Mouse (Mus musculus) A20 (cell line): Measurements from ENCODE around the gene Pogz.
A peak's percentile ranks its signal among the peaks of the same experiment; 100 is the strongest.

ENCODE experiments used
- DNase-seq: peaks from one replicate; pipeline ENCODE4 v3.0.0-alpha.2; 2011; ENCODE audit warnings: low read depth, low spot score

The Pogz gene

DNA sequence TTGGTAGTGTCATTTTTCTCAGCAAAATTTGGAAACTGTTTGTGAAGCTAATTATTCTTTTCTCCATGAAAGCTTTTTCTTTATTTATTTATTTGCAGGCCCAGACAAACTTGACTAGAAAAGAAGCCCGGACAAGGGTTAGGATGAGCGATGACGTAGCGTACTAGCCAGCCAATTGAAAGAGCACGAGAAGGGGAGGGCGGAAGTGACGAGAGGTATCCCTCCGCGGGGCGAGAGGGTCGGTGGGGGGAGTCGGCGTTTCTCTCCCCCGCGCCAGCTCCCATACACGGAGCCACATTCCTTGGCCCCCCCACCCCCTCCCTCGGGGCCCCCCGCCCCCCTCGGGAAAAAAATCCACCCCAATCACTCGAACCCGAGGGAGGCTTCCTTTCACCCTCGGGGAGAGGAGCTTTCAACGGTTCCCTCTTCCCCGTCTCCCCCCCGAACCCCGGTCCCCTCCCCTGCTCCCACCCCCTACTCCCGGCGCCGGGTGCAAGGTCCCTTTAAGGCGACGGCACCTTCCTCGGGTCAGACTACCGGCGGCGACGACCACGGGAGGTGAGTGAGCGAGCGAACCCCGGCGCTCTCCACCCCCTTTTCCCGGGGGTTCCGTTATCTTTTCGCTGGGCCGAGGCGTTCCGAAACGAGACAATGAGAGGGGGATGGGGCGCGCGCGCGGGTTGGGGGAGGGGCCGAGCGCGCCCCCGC lies at the start of gene Pogz:
Pogz (plus strand) TSS at position 385 of the 708 bp plus-strand sequence.
- peak; percentile 97 for DNase-seq

DNA sequence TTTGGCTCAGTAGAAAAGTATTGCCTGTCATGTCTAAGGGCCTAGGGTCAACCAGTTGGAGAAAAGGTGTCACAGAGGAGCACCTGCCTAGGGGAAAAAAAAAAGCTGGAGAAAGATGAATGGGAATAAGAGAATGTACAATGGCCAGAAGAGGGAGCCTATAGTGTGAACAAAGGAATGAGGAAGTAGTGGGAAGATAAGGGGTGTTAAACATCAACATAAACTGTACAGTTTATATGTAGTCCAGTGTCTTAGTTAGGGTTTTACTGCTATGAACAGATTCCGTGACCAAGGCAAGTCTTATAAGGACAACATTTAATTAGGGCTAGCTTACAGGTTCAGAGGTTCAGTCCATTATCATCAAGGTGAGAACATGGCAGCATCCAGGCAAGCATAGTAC lies 48.3 kb upstream of the Pogz start:
- no peak for DNase-seq

GRCm38 (mm10) chr3:94789516-94789915 lies 47.9 kb upstream of the Pogz start:
- DNase-seq, result no peak

DNA sequence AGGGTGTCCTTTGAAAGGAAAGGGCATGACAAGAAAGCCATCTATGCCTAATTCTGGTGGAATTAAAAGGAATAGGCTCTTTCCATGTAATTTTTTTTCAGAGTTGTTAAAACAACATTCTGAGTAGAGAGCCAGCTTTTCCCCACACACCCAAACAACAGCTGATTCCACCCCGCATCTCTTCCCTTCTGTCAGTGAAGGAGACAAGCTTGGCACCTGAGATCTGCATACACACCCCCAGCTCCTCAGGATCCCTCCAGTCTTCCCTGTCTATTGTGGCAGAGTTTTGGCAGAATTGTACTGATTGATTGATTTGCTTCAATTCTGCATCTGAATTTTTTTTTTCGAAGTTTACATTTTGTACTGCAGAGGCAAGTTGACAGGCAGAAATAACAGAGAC lies 45.1 kb upstream of the Pogz start:
- no peak for DNase-seq

- no peak for DNase-seq
These were observed 43.7 kb upstream of the Pogz start for GRCm38 (mm10) chr3:94793672-94794071.

GRCm38 (mm10) chr3:94794359-94794758 lies 43.0 kb upstream of the Pogz start:
- DNase-seq, result no peak

GRCm38 (mm10) chr3:94795596-94796140 lies 41.7 kb upstream of the Pogz start:
- no peak for DNase-seq

DNA sequence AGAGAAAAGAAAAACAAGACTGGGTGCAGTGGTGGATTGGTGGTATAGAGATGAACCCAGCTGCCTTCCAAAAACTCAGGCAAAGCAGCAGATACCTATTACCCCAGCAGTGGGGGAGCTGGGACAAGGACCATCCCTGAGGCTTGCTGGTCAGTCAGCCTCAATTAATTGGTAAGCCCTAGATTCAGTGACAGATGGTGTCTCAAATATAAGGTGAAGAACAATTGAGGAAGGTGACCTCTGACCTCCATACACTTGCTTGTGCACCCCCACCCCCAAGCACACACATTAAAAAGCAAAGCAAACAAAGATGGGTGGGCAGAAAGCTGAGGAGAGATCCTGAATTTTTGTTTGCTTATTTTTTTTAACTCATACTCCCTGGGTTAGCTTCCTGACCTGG lies 41.2 kb upstream of the Pogz start:
- no peak for DNase-seq

GRCm38 (mm10) chr3:94804146-94804545 lies 33.2 kb upstream of the Pogz start:
- no peak for DNase-seq

DNA sequence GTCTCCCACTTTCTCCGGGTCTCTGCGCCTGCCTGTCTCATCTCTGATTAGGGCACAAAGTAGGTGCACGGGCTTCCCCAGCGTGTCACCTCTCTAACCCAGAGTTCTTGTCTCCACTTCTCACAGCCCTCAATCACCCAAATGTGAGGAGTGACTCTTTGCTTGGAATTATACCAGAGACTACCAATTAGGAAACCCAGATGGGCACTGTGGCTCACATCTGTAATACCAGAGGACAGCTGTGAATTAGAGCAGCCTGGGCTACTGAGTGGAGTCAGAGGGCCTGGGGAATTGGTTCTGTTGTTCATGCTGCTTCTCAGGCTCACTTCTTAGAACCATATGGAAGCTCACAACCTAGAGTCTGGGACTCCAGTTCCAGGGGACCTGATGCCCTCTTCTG lies 32.4 kb upstream of the Pogz start:
- DNase-seq, result no peak

DNA sequence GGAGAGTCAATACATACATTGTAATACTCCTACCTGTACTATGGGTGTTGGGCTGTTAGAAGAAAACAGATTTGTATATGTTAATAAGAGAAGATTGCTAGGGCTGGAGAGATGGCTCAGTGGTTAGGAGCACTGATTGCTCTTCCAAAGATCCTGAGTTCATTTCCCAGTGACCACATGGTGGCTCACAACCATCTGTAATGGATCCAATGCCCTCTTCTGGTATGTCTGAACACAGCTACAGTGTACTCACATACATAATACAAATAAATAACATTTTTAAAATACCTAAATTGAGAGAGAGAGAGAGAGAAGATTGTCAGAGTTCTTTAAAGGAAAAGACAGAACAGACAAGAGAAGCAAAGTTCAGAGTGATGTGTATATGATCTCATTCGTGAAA lies 29.1 kb upstream of the Pogz start:
- DNase-seq, result no peak

- DNase-seq, result peak; percentile 60
These were observed 25.7 kb upstream of the Pogz start for GRCm38 (mm10) chr3:94811628-94812027.

DNA sequence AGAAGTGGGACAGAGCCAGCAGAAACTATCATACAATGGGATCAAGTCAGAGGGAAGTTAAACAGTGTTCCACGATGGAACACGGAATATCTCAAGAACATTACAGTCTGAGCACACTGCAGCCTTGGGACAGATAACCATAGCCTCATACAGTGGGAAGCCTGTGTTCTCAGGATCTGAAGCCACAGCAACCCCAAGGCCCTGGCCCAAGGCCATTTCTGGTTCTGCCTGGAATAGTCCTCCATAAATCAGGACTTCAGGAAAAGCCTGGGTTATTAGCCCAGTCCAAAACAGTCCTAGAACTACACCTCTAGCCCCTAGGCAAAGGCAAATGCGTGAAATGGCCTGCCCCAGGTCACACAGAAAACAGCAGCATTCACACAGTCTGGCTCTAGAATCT lies 23.7 kb upstream of the Pogz start:
- DNase-seq, result no peak

- DNase-seq, result no peak
These were observed 23.3 kb upstream of the Pogz start for GRCm38 (mm10) chr3:94814063-94814462.

DNA sequence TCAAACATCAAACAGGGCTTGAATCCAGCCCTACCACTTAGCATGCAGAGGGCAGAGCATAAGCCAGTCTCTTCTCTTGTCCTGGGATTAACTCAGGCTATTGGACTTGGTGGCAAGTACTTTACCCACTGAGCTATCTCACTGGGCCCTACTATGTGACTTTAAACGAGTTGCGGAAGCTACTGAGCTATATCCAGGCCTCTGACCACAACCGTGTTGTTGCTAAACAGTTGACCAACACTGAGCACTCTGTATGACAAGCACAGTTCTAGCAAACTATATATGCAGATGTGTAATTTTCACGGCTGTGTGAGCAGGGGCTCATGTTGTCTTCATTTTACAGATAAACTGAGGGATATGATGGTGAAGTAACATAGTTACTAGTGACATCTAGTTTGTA lies 22.7 kb upstream of the Pogz start:
- DNase-seq, result no peak

- DNase-seq, result no peak
These were observed 21.8 kb upstream of the Pogz start for GRCm38 (mm10) chr3:94815603-94816002.

DNA sequence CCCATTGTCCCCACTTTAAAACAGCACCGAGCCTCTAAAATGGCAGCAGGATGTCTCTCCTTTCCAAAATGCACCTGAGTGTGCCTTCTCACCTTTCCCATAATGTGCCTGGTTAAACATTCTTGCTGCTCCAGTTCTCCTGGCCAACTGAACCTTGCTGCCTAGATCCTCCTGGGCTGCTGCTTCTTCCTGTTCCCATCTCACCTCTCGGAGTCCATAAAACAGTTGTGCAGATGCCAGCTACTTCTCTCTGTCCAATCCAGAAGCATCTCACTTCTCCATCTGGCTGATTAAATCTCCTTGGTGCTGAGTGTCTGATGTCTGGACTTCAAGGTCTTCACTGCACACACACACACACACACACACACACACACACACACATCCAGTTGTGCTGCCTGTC lies 19.6 kb upstream of the Pogz start:
- DNase-seq, result no peak

- DNase-seq, result no peak
These were observed 17.6 kb upstream of the Pogz start for GRCm38 (mm10) chr3:94819452-94820425.

DNA sequence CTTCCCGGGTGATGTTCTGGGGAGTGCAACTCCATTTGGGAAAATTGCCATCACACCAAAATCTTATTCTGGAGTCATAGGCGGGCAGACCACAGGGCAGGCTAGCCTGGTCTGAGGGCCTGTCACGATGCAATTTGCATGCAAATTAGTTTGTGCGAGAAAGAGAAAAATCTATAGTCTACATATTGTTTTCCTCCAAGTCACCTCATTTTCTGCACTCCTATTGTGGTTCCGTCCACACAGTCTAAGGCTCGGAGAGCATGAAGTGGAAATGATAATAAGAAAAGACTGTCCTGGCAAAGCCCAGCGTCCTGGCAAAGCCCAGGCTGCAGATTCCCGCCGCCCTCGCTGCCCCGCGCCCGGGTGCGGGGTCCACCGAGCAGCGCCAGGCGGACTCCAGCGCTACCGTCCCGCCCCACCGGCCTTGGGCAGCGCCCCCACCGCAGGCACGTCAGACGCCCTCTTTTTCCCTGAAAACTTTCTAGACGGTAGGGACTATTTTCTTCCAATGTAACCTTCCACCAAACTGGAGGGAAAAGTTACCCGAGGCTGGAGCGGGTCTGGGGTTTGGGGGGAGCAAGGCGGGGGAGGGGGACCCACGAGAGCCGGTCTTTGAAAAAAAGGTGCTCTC lies 16.2 kb upstream of the Pogz start:
- peak; percentile 41 for DNase-seq

DNA sequence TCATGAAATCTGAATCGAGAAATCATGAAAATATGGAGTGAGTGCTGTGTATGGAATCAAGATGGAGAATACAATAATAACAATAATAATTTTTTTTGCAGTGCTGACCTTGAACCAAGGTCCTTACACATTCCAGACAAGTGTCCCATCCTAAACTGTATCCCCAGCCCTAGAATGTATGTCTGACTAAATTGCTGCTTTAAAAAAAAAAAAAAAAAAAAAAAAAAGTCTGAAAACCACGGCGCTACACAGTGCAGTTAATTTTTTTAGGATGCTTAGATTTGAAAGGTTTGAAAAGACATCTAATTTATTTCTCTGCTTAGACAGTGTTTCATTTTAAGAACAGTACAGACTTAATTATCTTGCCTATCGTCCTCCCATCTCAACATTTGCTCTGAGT lies 15.3 kb upstream of the Pogz start:
- DNase-seq, result no peak

- DNase-seq, result no peak
These were observed 13.3 kb upstream of the Pogz start for GRCm38 (mm10) chr3:94824110-94824509.

DNA sequence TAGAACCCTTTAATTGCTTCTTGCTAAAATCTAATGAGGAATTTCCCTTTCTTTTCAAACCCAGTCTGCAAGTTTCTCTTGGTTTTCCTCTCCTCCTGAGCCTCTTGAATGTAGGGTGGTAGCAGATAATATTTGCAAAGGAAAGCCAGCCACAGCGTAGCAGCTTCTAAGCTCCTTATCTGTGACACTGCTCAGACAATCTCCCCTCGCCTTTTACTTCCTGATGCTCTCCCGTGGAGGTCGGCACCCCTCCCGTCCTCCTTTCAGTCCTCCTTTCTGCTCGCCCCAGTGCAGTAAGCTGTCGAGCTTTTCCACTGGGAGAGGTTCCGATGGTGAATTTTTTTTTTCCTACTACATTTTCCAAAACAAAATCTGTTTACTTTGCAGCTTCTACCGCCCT lies 5.3 kb upstream of the Pogz start:
- DNase-seq, result no peak
